Mouse (Mus musculus) thymus, postnatal 14 days (tissue): ENCODE data around the gene Fxyd1.

Experiments
- DNase-seq: peaks from one replicate; pipeline ENCODE4 v3.0.0; 2021

The Fxyd1 gene

DNA sequence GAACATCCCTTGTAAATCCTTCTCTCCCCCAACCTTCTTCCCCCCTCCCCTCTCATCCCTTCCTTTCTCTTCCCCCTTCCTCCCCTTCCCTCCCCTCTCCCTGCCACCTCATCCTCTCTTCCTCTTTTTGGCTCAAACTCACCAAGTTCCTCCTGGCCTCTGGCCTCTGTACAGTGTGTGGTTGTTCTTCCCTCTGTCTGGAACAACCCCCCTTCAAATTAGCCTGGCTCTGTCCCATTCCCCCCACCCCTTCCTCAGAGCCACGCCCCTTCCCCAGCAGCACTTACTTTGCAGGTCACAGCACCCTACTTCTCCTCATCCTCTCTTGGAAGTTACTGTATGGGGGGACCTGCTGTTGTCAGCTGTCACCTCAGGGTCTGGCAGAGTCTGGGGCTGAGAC, 48.8 kb downstream of the Fxyd1 start:
- no peak for DNase-seq

DNA sequence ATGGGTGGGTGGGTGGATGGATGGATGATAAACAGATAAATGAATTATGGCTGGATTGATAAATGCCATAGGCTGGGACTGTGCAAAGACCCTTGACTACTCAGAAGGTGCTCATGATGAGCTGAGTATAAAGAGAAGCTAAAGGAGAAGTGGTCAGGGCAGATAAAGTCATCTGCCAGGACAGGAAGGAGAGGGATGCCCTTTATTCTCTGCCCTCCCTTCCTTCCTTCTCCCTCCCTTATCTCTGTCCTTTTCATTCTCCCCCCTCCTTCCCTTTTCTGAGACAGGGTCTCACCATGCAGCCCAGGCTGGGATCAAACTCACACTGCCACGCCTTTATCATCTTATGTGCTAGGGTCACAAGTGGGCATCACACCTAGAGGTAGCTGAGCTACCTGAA, 49.2 kb downstream of the Fxyd1 start:
- DNase-seq = no peak

DNA sequence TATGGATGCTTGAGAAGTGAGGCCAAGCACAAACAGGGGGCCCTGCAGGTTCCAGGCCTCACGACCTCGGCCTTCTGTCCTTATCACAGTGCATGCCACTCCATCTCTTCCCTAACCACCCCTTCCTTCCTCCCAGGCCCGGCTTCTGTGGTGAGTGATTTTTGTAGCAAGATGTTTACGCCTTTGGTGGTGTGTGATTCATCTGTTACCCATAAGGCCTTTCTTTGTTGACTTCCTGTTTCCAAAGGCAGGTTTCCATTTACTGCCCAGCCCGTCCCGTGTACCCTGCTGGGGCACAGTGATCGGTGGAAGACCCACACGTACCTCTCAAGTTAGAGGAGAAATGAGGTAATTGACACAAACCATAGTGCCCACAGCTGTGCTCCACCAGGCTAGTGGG, 54.3 kb downstream of the Fxyd1 start:
- peak; percentile 32 for DNase-seq
